Mouse (Mus musculus) cerebellum, adult 9-11 months (tissue): ENCODE measurements around the gene Ifi202b.
"Not testable (repeated sequence)": the region's sequence is repeated elsewhere in the genome, so short reads cannot be mapped to it uniquely, and the experiment has no call there.

Source experiments
- DNase-seq: peaks from one replicate; pipeline ENCODE4 v3.0.0; 2022

Ifi202b gene

GRCm38 (mm10) chr1:173982694-173983305 lies at the start of gene Ifi202b:
Ifi202b (minus strand) TSS chr1:173982744.
- DNase-seq: not testable (repeated sequence)

GRCm38 (mm10) chr1:174031698-174032097 lies 49.2 kb upstream of the Ifi202b start, which contains the start of gene Ifi205:
Ifi205 (minus strand) TSS chr1:174031810.
- DNase-seq: no peak

- not testable (repeated sequence) for DNase-seq
Measured at GRCm38 (mm10) chr1:174007050-174007449, 24.5 kb upstream of the Ifi202b start.

- DNase-seq: not testable (repeated sequence)
Measured at GRCm38 (mm10) chr1:174004352-174005109, 22.0 kb upstream of the Ifi202b start.

GRCm38 (mm10) chr1:173995003-173995402 lies 12.5 kb upstream of the Ifi202b start:
- no peak for DNase-seq

- DNase-seq: not testable (repeated sequence)
Measured at GRCm38 (mm10) chr1:173981038-173981437, 1.5 kb downstream of the Ifi202b start.

GRCm38 (mm10) chr1:173977622-173978021 lies 4.9 kb downstream of the Ifi202b start:
- no peak for DNase-seq

- DNase-seq: peak; percentile 1
Measured at GRCm38 (mm10) chr1:173973111-173973510, 9.4 kb downstream of the Ifi202b start.

- not testable (repeated sequence) for DNase-seq
Measured at GRCm38 (mm10) chr1:173961491-173961890, 21.1 kb downstream of the Ifi202b start.

- DNase-seq: not testable (repeated sequence)
Measured at GRCm38 (mm10) chr1:173959998-173960397, 22.5 kb downstream of the Ifi202b start.

- not testable (repeated sequence) for DNase-seq
Measured at GRCm38 (mm10) chr1:173955839-173956527, 26.6 kb downstream of the Ifi202b start.

- DNase-seq: no peak
Measured at GRCm38 (mm10) chr1:173955071-173955796, 27.3 kb downstream of the Ifi202b start.

- no peak for DNase-seq
Measured at GRCm38 (mm10) chr1:173953563-173953962, 29.0 kb downstream of the Ifi202b start.

- not testable (repeated sequence) for DNase-seq
Measured at GRCm38 (mm10) chr1:173949044-173949443, 33.5 kb downstream of the Ifi202b start.

- DNase-seq: not testable (repeated sequence)
Measured at GRCm38 (mm10) chr1:173942780-173943066, 39.8 kb downstream of the Ifi202b start.

GRCm38 (mm10) chr1:173941924-173942779 lies 40.4 kb downstream of the Ifi202b start, which contains the start of the genes Mndal and Ifi203:
Mndal (minus strand) TSS chr1:173942491.
Ifi203 (minus strand) TSS chr1:173942672.
- not testable (repeated sequence) for DNase-seq

GRCm38 (mm10) chr1:173941522-173941921 lies 41.0 kb downstream of the Ifi202b start:
- not testable (repeated sequence) for DNase-seq

- not testable (repeated sequence) for DNase-seq
Measured at GRCm38 (mm10) chr1:173919279-173919678, 63.3 kb downstream of the Ifi202b start.

- DNase-seq: no peak
Measured at GRCm38 (mm10) chr1:173914559-173914958, 68.0 kb downstream of the Ifi202b start.

GRCm38 (mm10) chr1:173913256-173913791 lies 69.2 kb downstream of the Ifi202b start:
- not testable (repeated sequence) for DNase-seq
